Mouse (Mus musculus) left cerebral cortex, adult 11 months (tissue): ENCODE results near the gene Gm20388.

Experiments
- DNase-seq: peaks from one replicate; pipeline ENCODE4 v3.0.0; 2022; ENCODE audit warnings: low spot score

The Gm20388 gene

DNA sequence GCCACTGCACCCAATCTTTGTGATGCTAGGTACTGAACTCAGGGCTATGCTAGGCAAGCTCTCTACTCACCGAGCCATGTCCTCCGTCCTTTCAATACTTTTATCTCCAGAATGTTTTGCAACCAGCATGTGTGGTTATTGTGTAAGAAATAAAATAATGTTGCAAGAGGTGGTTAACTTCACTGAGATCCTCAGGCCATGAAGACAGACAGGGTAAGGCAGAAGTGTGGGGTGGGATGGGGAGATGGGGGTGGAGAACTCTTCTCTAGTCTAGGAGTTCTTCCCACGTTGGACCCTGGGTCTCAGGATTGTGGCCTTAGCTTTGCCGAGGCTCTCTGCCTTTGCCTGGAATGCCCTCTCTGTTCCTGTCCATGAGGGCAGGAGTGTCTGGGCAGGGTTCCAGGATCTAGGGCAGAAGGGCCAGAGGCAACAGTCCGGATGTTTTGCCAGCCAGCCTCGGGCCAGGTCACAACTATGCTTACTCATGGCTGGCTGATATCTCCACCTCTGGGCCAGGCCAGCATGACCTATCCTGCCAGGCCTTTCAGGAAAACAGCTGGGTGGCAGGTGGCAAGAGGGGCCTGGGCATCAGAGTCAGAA lies 1785.0 kb downstream of the Gm20388 start:
- DNase-seq = no peak

DNA sequence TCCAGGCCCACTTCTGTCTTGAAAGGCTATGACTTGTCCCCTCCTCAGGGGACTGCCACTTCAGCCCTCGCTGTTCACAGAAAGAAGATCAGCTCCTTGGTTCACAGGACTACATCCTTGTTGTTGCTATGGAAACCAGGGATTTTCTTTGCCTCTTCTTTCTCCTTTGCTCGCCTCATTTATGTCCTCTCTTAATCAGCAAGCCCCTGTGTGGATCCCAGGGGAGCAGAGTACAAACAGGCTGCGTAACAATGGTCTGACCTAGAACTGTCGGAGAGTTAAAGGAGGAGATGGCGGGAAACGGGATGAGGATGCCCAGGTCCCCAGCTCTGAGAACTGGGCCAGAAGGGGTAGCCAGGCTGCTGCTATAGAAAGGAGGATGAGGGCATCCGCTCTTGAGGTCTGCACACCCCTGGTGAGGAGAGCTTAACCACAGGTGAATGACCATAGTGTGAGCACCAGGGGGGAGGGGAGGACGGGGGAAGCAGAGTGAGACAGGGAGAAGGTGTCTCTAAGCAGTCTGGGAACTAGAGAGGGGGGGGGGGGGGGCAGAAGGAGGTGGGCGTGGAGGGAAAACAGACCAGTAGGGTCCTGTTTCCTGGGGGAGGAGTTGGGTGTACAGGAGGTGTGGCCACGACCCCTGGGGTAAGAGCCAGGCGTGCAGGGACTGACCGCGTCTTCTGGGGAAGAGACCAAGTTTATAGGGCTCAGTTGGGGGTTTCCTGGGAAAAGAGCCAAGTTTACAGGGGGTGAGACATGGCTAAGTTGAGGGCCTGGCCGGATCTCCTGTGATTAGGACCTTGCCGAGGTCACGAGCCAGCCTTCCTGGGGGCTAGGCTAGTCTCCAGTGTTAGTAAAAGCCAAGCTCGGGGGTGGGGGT lies 1787.3 kb downstream of the Gm20388 start:
- no peak for DNase-seq

DNA sequence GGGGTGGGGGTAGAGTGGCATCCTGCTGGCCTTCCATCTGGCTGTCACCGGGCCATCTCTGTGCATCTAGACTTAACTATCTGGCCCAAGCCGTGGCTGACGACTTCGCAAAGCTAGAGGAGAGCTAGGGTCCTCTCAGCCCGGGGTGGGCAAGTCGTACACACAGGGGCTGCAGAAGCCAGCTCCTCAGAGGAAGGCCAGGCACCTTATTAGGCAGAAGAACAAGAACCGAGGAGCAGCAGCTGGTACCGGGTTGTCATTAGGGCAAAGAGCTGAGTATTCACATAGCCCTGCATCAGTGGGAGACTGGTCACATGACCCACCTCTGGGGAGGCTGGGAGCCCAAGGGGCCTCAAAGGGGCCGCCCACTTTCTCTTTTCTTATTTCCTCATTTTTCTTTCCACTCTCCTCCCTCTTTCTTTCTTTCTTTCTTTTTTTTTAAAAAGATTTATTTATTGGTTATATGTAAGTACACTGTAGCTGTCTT lies 1788.0 kb downstream of the Gm20388 start:
- no peak for DNase-seq

DNA sequence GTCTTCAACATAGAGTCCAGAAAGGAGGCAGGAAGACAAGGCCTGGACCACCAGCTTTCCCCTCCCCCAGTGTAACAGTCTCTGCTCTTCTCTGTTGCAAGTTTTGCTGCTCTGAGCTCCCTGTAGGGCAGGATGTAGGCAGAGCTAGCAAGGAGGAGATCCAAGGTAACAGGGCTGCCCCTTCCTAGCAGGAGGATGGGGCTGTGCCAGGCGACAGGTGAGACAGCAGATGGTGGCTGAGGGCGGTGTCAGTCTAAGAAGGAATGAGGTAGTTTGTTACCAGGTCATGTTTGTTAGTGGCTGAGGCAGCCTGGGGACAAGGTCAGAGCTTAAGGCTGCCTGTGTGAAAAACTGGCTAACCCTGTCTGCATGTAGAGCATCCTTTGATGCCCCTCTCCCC lies 1789.3 kb downstream of the Gm20388 start:
- no peak for DNase-seq

DNA sequence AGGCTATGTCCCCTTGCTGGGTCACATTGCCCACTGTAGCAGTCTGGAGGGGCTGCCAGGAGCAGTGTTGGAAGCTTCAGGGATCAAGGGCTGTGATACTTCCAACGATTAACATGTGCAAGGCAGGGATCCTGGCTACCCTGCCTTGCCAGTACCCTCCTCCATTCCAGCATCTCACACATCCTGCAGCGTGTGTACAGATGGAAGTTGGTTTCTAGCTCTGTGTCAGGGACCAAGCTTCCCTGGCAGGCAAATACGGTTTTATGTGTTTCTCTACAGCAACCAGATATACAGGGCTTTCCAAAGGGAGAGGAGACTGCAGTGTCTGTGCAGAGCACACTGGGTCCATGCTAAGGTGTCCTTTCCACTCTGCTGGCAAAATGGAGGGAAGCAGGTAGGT lies 1794.5 kb downstream of the Gm20388 start:
- no peak for DNase-seq

DNA sequence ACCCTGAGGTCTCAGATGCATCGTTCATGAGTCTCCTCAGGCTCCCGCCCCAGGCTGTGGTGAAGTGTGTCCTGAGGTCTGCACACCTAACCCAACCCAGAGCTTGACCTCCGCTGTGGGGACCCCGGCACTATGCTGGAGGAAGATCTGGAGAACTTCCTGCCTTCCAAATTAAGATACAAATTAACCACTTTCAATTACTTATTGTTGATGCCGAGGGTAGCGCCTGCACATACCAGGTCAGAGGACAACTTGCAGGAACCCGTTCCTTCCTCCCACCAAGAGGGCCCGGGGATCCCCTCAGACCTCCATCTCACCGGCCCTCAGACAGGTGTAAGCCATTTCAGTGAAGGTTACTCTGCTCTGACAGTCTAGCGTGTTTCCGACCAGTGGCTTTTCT lies 1796.3 kb downstream of the Gm20388 start:
- no peak for DNase-seq

DNA sequence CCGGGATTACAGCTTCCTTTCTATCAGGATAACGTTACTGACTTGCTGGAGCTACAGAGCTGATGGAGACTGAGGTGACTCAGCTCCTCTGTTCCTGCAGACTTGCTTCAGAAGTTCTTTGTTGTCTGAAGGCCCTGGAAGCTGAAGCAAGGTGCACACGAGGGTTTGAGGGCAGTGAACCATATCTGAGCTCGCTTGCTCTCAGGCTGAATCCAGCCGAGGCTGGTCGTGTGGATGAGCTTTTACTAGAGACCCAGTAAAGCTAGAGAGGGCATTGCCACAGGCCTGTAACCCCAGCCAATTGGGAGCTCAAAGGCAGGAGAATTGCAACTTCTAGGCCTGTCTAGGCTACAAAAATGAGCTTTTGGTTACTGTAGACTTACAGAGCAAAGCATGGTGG lies 1797.8 kb downstream of the Gm20388 start:
- no peak for DNase-seq

DNA sequence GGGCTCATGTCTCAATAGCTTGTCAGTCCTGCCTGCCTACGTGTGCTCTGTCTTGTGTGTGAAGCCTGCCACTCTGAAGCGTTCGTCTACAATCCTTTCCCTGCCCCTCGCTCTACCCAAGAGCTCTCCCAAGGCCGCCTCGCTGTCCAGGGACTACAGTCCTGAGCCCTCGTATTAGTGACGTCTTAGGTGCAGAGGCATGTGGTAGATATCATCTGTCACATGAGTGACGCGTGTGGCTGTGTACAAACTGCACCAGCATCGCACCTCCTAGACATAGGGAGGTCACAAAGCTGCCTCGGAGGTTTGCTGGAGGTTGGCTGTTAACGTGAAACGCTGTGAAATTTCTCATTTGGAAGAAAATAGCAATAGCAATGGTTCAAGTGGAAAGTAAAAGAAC lies 1806.9 kb downstream of the Gm20388 start:
- no peak for DNase-seq

DNA sequence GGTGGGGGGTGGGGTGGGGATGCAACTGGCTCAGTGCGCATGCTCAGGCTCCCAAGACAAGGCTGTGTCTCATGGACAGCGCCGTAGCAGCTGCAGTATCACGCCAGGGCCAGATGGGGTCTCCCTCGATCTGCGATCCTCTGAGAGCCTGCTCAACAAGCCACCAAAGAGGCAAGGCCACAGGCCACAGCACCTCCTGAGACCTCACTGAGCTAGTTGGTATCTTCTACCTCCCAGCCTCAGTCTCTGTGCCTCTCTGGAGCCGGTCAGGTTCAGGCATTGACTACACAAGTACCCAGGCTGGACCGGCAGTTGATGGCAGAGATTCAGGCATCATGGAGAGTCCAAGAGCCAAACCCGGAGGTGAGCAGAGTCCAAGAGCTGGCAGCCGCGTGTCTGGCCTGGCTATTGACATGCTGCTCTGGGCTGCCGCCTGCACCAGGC lies 1807.4 kb downstream of the Gm20388 start:
- DNase-seq = peak; percentile 91

DNA sequence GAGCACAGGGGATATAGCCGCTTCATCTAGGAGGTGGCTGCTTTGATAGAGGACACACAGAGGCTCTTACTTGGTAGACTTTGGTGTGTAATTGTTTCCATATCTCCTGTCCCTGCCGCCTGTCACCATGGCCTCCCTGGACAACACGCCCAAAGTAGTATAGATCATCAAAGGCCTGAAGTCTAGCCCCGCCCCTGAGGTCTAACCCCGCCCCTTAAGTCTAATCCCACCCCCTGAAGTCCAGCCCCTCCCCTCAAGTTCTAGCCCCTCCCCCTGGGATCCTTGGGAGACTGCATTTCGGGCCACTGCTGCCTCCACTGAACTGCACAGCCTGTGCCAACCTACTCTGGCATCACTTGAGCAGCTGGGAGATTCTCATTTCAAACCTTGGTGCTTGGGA lies 1808.3 kb downstream of the Gm20388 start:
- DNase-seq = no peak

DNA sequence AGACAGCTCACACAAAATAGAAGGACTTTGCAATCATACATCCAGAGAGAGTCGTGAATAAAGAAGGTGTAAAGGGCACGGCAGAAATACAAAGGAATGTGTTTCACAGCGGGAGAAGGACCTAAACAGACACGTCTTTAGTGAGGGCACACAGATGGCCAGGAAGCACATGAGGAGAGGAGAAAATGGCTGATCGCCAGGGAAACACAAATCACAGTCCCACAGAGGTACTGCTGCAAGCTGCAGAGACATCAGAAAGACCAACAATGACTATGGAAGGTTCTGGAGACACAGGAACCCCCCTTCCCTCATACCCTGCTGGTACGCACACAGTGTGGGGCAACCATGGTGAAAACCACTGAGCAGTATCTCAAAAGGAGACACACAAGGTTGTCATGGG lies 1810.4 kb downstream of the Gm20388 start:
- no peak for DNase-seq

DNA sequence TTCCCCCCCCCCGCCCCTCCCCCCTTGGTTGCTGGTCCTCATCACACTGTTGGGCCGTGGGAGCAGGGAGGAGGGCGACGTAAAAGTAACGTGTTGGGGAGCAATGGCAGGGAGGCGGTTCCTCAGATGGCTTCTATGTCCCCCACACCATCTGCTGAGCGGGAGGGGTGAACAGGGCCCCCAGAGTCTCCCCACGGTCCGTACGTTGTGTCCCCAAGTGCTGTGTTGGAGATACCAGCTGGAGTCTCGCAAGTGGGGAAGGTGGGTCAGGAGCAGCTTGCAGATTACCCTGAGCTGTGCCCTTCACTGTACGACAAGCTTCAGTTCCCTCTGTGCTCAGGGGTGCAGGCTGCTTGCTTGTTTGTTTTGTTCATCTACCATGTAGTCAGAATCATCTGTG lies 1813.2 kb downstream of the Gm20388 start:
- DNase-seq = no peak

DNA sequence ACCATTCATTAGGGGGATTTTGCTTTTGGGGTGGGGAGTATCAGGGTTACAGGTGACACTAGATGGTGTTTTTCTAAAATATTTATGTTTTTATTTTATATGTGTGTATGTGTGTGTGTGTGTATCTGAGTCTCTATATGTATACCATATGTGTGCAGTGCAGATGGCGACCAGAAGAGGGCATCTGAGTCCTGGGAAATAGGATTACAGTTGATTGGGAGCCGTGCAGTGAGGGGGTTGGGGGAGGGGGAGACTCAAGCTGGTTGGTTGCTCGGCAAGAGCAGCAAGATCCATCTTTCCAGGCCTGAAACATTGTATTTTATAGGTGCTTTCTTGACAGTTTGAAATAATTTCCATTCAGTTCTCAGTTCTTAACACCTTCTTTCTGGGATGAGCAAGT lies 1816.5 kb downstream of the Gm20388 start:
- no peak for DNase-seq

DNA sequence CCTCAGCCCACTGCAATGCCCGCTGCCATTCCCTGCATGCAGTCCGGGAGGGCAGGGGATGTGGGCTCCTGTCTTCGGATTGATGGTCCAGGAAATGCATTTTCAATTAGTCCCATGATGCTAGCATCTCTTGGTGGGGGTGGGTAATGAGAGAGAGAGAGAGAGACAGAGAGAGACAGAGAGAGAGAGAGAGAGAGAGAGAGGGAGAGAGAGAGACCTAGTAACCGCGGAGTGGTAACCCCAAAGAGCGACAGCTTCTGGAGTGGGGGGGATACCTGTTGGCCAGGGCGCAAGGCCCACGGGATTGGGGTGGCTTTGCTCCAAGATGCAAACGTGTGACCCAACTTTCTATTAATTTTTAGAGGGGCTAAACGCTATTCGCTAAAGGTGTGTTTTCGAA lies 1818.7 kb downstream of the Gm20388 start, which contains the start of gene Jph3:
Jph3 (plus strand) TSS at position 301 of the 400 bp plus-strand sequence.
- DNase-seq = no peak

DNA sequence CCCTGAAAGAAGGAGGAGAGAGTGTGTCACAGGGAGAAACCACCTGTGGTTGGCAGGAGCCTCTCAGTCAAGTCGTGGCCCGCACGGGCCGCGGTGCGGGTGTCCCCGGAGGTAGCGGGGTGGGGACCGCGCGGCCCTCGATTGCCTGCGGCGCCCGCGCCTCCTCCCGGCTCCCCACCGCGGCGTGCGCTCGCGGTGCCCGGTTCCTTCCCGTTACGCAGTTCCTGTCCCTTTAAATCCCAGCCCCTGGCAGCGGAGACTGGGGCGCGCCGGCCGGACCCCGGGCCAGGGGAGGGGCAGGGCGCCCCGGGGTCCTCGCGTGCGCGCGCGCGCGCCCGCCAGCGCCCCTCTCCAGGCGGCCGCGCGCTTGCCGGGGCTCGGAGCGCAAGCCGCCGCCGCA lies 1819.1 kb downstream of the Gm20388 start:
- no peak for DNase-seq

DNA sequence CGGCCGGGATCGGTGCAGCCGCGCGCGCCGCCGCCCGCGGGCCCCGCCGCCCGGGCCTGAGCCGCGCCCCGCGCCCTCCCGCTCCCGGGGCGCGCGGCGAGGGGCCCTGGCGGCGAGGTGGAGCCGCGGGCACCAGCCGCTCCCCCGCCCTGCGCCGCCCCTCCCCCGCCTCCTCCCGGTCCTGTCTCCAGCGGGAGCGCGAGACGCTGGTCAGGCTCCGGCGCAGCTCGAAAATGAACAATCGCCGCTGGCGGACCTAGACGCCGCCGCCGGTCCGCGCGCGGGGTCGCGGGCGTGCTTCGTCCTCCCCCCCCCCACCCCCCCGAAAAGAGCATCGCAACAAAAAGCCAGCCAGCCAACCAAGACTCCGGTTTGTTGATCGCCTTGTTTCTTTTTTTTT lies 1819.5 kb downstream of the Gm20388 start:
- DNase-seq = no peak

DNA sequence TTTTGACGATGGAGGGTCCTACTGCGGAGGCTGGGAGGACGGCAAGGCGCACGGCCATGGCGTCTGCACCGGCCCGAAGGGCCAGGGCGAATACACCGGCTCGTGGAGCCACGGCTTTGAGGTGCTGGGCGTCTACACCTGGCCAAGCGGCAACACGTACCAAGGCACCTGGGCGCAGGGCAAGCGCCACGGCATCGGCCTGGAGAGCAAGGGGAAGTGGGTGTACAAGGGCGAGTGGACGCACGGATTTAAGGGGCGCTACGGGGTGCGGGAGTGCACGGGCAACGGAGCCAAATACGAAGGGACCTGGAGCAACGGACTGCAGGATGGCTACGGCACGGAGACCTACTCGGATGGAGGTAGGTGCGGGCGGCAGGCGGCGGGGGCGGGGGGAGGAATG lies 1820.0 kb downstream of the Gm20388 start:
- no peak for DNase-seq

DNA sequence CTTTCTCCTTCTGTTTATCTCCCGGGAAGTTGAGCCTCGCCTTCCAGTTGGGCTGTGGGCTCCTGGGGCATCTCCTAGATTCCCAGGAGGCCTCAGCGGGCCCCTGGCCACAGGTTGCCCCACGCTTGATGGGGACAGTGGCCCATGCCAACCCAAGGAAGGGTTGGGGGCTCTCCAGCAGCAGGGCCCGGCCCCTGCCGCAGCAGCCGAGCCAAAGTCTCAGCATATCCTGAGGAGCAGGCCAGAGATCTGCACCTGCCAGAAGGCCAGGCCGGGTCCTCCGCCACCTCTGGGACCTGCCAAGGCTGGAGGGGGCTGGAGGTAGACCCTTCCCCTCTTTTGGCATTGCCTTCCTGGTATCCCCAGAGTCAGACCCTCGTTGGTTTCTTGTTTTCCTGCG lies 1820.4 kb downstream of the Gm20388 start:
- no peak for DNase-seq

DNA sequence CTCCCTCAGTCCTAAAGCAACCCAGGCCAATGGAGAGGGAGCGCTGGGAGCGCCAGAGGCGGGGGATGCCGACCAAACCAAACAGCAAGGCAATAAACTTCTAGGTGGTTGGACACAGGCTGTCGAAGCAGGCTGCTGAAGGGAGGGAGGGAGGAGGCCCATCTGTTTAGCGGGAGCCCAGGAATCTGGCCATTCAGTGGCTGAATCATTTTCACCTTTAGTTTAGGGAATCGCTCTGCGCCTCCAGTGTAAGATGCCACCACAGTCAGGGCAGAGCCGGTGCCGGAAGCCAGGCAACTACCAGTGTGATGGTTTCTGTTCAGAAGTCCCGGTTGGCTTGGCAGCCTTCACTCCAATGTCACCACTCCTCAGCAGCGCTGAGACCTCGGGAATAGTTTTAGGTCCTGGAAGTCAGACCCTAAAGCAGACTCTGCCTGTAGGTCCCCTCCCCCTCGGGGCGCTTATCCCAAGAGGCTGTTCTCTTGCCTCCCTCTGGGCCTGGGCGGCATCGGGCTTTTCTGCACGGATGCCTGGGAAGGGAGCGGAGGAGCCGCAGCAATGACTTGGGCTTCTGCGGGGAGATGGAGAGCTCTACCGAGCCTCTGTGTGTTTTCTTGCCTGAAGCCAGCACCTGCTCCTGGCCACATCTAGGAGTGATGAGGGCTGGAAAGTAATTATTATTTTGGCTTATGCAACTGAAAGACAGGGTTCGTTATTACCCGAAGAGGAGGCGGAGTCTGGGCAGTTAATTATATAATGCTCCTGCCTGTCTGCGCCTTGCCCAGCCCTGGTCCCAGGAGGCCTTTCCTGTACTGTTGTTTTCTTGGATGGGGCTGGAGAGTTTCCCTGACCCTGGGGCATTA lies 1821.1 kb downstream of the Gm20388 start:
- DNase-seq = peak; percentile 49

DNA sequence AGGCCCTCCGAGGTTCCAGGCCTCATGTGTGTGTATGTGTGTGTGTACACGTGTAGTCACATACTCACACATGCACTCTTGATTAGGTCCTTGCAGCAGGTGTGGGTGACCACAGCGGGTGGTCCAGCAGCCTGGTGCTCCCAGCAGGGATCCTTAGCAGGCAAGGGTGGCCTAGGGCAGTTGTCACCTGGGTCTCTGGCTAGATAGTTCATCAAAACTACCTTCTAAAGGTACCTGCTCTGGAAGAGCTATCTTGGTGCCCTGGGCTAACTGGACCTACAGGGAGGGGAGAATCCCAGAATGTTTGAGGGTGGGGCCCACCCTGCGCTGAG lies 1821.7 kb downstream of the Gm20388 start:
- DNase-seq = no peak

DNA sequence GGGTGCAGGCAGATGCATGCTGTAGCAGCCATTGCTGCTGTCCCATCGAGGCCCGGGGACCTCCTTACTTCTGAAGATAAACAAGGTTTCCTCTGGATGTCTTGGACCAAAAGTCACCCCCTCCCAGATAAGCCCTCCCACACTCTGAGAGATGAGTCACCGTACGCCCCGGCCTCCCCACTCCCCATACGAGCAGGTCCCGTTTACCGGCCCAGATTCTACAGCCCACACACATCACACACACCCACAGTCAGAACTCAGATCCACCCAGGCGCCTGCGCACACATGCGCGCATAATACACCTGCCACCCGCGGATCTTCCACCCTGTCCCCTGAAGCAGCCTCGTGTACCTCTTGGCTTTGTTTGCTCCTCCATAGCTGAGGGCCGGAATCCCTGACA lies 1823.6 kb downstream of the Gm20388 start:
- no peak for DNase-seq

DNA sequence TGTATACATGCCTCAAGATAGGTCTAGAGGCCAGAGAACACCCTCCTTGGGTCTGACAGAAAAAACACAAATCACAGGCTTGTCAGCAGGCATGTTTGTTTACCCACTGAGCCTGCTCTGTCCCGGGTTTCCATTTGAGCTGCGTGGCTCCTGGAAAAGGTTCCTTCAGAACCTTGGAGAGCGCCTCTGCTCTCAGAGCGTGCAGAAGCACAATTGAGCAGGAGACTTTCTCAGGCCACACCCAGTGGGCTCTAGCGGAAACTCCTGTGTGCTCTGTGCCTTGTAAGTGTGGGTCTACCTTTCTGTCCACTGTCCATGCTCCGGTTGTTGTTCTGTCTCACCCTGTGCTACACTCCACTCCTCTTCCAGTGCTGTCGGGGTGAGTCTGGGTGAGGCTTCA lies 1825.6 kb downstream of the Gm20388 start:
- DNase-seq = no peak

DNA sequence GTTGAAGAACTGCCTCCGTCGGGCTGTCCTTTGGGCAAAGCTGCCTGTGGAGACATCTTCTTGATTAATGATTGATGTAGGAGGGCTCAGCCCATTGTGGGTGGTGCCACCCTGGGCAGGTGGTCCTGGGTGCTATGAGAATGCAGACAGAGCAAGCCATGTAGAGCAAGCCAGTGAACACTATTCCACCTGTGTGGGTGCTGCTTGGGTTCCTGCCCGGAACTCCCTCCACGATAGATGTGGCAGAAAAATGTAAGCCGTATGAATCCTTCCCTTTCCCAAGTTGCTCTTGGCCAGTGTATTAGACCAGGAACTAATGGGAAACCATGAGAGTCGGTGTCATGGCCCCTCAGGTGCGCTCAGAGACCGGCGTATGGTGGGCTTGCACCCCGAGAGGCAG lies 1830.1 kb downstream of the Gm20388 start:
- no peak for DNase-seq
